8 mouse cellular contexts compared by ENCODE assay signal in the genomic region with DNA sequence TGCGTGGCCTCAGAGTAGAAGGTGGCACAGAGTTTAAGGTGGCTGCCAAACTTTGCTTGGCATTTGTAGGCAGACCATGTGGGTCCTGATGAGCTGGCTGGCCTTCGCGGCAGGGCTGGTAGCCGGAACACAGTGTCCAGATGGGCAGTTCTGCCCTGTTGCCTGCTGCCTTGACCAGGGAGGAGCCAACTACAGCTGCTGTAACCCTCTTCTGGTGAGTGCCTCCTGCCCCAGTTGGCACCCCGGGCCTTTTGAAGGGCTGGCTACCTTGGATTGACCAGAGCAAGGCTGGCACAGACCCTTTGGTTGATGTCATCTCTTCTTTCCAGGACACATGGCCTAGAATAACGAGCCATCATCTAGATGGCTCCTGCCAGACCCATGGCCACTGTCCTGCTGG. TPM values are rescaled to one million over a fixed set of nuclear protein-coding genes. Genes with fewer than 3 reads are reported as not detected.
DNase-seq lines count a peak whose midpoint lies in the region; ATAC-seq lines count a peak whose summit lies in the region.

No protein-coding gene starts in this region.

- H3K27ac ChIP-seq in embryonic facial prominence, embryonic 10.5 days (replicated peaks): no peak overlapping the region

- peaks cover 54% of the 10 kb centered on the region for H3K4me1 ChIP-seq in embryonic facial prominence, embryonic 10.5 days

- WGBS in embryonic facial prominence, embryonic 10.5 days: 92% methylated on average over 6 of the region's 6 CpGs

- peak overlapping the region; percentile 16; the same call in 1 of the 2 replicates for H3K4me3 ChIP-seq in embryonic facial prominence, embryonic 10.5 days

- H3K9me3 ChIP-seq in embryonic facial prominence, embryonic 10.5 days: no peaks in the 10 kb centered on the region

- ATAC-seq in frontal cortex, adult (ENCODE audit: low TSS enrichment): no peak

- H3K27me3 ChIP-seq in embryonic facial prominence, embryonic 10.5 days (replicated peaks; ENCODE audit: low read depth, poor library complexity, severe bottlenecking): peaks cover 4% of the 10 kb centered on the region

- H3K36me3 ChIP-seq in embryonic facial prominence, embryonic 10.5 days (replicated peaks): peaks cover 47% of the 10 kb centered on the region

- DNase-seq in kidney, adult 9 months: peak; percentile 81
- no peak for DNase-seq in kidney, postnatal 14 days
- peak; percentile 94 for DNase-seq in adrenal gland, adult 8-10 months
- no peak for DNase-seq in embryonic facial prominence, embryonic 10.5 days (ENCODE audit: low spot score)
- peak; percentile 60 for DNase-seq in layer of hippocampus, adult 9-11 months
- no peak for DNase-seq in thymus, postnatal 25 days
- DNase-seq in urinary bladder, postnatal 4 days (ENCODE audit: low spot score in 2 of 2): no peak

RNA-seq across cellular contexts. Expression of a gene that starts 2.8 kb away (rescaled TPM):
- total RNA-seq in adrenal gland, adult 8-10 months (2022): 100 to 1,000 TPM; 171 to 220 (median 202) TPM
- 79.4 and 87.3 TPM in 2 replicates for polyA plus RNA-seq in embryonic facial prominence, embryonic 10.5 days (2016; fragmentation: Nextera tagmentation; extraction: Ambion mirVana)

RNA-seq across cellular contexts. Expression of a gene that starts 14.6 kb away (rescaled TPM):
- total RNA-seq in adrenal gland, adult 8-10 months (2022): 1 to 10 TPM; 3.8 to 6.2 (median 5.0) TPM
- polyA plus RNA-seq in embryonic facial prominence, embryonic 10.5 days (2016; fragmentation: Nextera tagmentation; extraction: Ambion mirVana): 3.4 and 3.7 TPM in 2 replicates

RNA-seq across cellular contexts. Expression of a gene that starts 25.1 kb away (rescaled TPM):
- total RNA-seq in adrenal gland, adult 8-10 months (2022): 100 to 1,000 TPM; 343 to 469 (median 379) TPM
- polyA plus RNA-seq in embryonic facial prominence, embryonic 10.5 days (2016; fragmentation: Nextera tagmentation; extraction: Ambion mirVana): 229 and 241 TPM in 2 replicates

RNA-seq across cellular contexts. Expression of a gene that starts 37.0 kb away (rescaled TPM):
- total RNA-seq in adrenal gland, adult 8-10 months (2022): 1 to 10 TPM; 2.9 to 4.7 (median 4.1) TPM
- 3.9 and 6.5 TPM in 2 replicates for polyA plus RNA-seq in embryonic facial prominence, embryonic 10.5 days (2016; fragmentation: Nextera tagmentation; extraction: Ambion mirVana)

RNA-seq across cellular contexts. Expression of a gene that starts 39.7 kb away (rescaled TPM):
- 10 to 100 TPM; 53.9 to 83.9 (median 77.5) TPM for total RNA-seq in adrenal gland, adult 8-10 months (2022)
- polyA plus RNA-seq in embryonic facial prominence, embryonic 10.5 days (2016; fragmentation: Nextera tagmentation; extraction: Ambion mirVana): 10.0 and 11.9 TPM in 2 replicates

Comparison
In these comparisons a context has a peak if more than half of its experiments do, and no peak if none do; other contexts are left out.
1. DNase-seq: peak in kidney, adult 9 months (single experiment), adrenal gland, adult 8-10 months (single experiment) and layer of hippocampus, adult 9-11 months (single experiment); none in kidney, postnatal 14 days (single experiment), embryonic facial prominence, embryonic 10.5 days (single experiment), thymus, postnatal 25 days (single experiment) and urinary bladder, postnatal 4 days (0 of 2).